Mouse (Mus musculus) MEL (cell line): ENCODE measurements at regions not wholly inside any gene's neighbourhood (a gene's known extent, or its start where the extent isn't known, plus 50 kb on each side); places are given as distances from the start of the nearest gene placed in this dataset.

Experiments used
- DNase-seq: peaks from one replicate; pipeline ENCODE4 v3.0.0; 2011; ENCODE audit warnings: low read depth, low spot score
- H3K27ac ChIP-seq: 2 replicates; pipeline ENCODE4 v1.5.1; 2012; ENCODE audit warnings: low read depth, mild to moderate bottlenecking, control low read depth, low read length, moderate library complexity; ENCODE audit not compliant: control insufficient read depth
- H3K27me3 ChIP-seq, 2 experiments: fragments of 150-350 bp in 1 of 2; sonication (generic) in 1 of 2; 2 replicates each; pipeline ENCODE4 v1.6.1; 2012; ENCODE audit warnings: low read length in 2 of 2, mild to moderate bottlenecking in 2 of 2, improper control_type of control experiment in 1 of 2, moderate library complexity in 1 of 2; ENCODE audit not compliant: insufficient read depth in 2 of 2, control insufficient read depth in 1 of 2
- H3K36me3 ChIP-seq, 2 experiments: 2 replicates each; pipeline ENCODE4 v1.6.1; 2012 to 2014; ENCODE audit warnings: low read length in 2 of 2, improper control_type of control experiment in 1 of 2, inconsistent platforms in 1 of 2, mild to moderate bottlenecking in 1 of 2; ENCODE audit not compliant: insufficient read depth in 2 of 2, control insufficient read depth in 1 of 2
- H3K4me1 ChIP-seq, 2 experiments: fragments of 150-350 bp in 1 of 2; sonication (generic) in 1 of 2; 2 replicates each; pipeline ENCODE4 v1.6.1; 2012; ENCODE audit warnings: low read length in 2 of 2, improper control_type of control experiment in 1 of 2, mild to moderate bottlenecking in 1 of 2; ENCODE audit not compliant: insufficient read depth in 2 of 2, control insufficient read depth in 1 of 2
- H3K4me3 ChIP-seq, 2 experiments: fragments of 150-350 bp in 1 of 2; sonication (generic) in 1 of 2; 2 replicates each; pipeline ENCODE4 v1.5.1; 2012; ENCODE audit warnings: low read depth in 2 of 2, low read length in 2 of 2, mild to moderate bottlenecking in 2 of 2, moderate library complexity in 2 of 2, control low read depth in 1 of 2, improper control_type of control experiment in 1 of 2; ENCODE audit not compliant: control insufficient read depth in 1 of 2, insufficient read depth in 1 of 2
- H3K79me2 ChIP-seq: 2 replicates; pipeline ENCODE4 v1.6.1; 2012; ENCODE audit warnings: mild to moderate bottlenecking, low read length, moderate library complexity; ENCODE audit not compliant: control insufficient read depth, poor library complexity, insufficient read depth
- H3K9ac ChIP-seq: 2 replicates; pipeline ENCODE4 v1.6.1; 2012; ENCODE audit warnings: low read depth, mild to moderate bottlenecking, control low read depth, low read length, moderate library complexity; ENCODE audit not compliant: control insufficient read depth, poor library complexity, severe bottlenecking
- H3K9me3 ChIP-seq: fragments of 150-350 bp; sonication (generic); replicated peaks from 2 replicates; pipeline ENCODE4 v1.6.1; 2012; ENCODE audit warnings: mild to moderate bottlenecking, low read length, improper control_type of control experiment, moderate library complexity; ENCODE audit not compliant: insufficient read depth
- BHLHE40 ChIP-seq: IDR thresholded peaks from 2 replicates; pipeline ENCODE4 v1.6.1; 2012; ENCODE audit warnings: low read depth, mild to moderate bottlenecking, inconsistent platforms, low read length, improper control_type of control experiment, borderline replicate concordance
- CHD1 ChIP-seq: IDR thresholded peaks from 2 replicates; pipeline ENCODE4 v1.6.1; 2012; ENCODE audit warnings: low read depth, mild to moderate bottlenecking, inconsistent platforms, low read length, improper control_type of control experiment
- CTCF ChIP-seq, 3 experiments: IDR thresholded peaks in 2 of 3; conservative IDR thresholded peaks in 1 of 3; 2 replicates each; pipeline ENCODE4 v1.5.1; 2011 to 2012; ENCODE audit warnings: low read length in 3 of 3, low read depth in 2 of 3, mild to moderate bottlenecking in 2 of 3, improper control_type of control experiment in 1 of 3, inconsistent platforms in 1 of 3, mixed read lengths in 1 of 3, moderate library complexity in 1 of 3; ENCODE audit not compliant: control insufficient read depth in 1 of 3, insufficient read depth in 1 of 3, poor library complexity in 1 of 3, severe bottlenecking in 1 of 3
- E2F4 ChIP-seq: IDR thresholded peaks from 2 replicates; pipeline ENCODE4 v1.6.1; 2011; ENCODE audit warnings: low read depth, low read length, improper control_type of control experiment, borderline replicate concordance
- EP300 ChIP-seq, 2 experiments: IDR thresholded peaks; 2 replicates each; pipeline ENCODE4 v1.6.1; 2011; ENCODE audit warnings: improper control_type of control experiment in 2 of 2, low read length in 2 of 2, low read depth in 1 of 2, mild to moderate bottlenecking in 1 of 2
- KAT2A ChIP-seq: conservative IDR thresholded peaks from 2 replicates; pipeline ENCODE4 v1.6.1; 2012; ENCODE audit warnings: low read depth, low read length, improper control_type of control experiment, inconsistent platforms
- MAFK ChIP-seq: IDR thresholded peaks from 2 replicates; pipeline ENCODE4 v1.6.1; 2011; ENCODE audit warnings: low read depth, mild to moderate bottlenecking, low read length, improper control_type of control experiment, borderline replicate concordance
- MAZ ChIP-seq: IDR thresholded peaks from 2 replicates; pipeline ENCODE4 v1.6.1; 2012; ENCODE audit warnings: low read depth, mild to moderate bottlenecking, inconsistent platforms, low read length, improper control_type of control experiment
- MEF2A ChIP-seq: IDR thresholded peaks from 2 replicates; pipeline ENCODE4 v1.6.1; 2014; ENCODE audit warnings: low read depth, mild to moderate bottlenecking, inconsistent platforms, low read length, improper control_type of control experiment; ENCODE audit not compliant: poor library complexity, insufficient replicate concordance, severe bottlenecking; ENCODE audit errors: extremely low read depth
- MXI1 ChIP-seq: IDR thresholded peaks from 2 replicates; pipeline ENCODE4 v1.6.1; 2011; ENCODE audit warnings: mild to moderate bottlenecking, low read depth, low read length, improper control_type of control experiment
- MYC ChIP-seq: IDR thresholded peaks from 2 replicates; pipeline ENCODE4 v1.6.1; 2011; ENCODE audit warnings: low read depth, mild to moderate bottlenecking, low read length, improper control_type of control experiment, moderate library complexity
- NELFE ChIP-seq: IDR thresholded peaks from 2 replicates; pipeline ENCODE4 v1.6.1; 2011; ENCODE audit warnings: low read depth, low read length, improper control_type of control experiment
- NRF1 ChIP-seq: IDR thresholded peaks from 2 replicates; pipeline ENCODE4 v1.6.1; 2014; ENCODE audit warnings: low read depth, mild to moderate bottlenecking, inconsistent platforms, low read length, improper control_type of control experiment, moderate library complexity; ENCODE audit not compliant: poor library complexity, insufficient read depth, severe bottlenecking
- POLR2A ChIP-seq, 2 experiments: IDR thresholded peaks; 2 replicates each; pipeline ENCODE4 v1.6.1; 2011 to 2012; ENCODE audit warnings: low read length in 2 of 2, mild to moderate bottlenecking in 2 of 2, control low read depth in 1 of 2, improper control_type of control experiment in 1 of 2, low read depth in 1 of 2, moderate library complexity in 1 of 2; ENCODE audit not compliant: control insufficient read depth in 1 of 2, insufficient read depth in 1 of 2, poor library complexity in 1 of 2
- POLR2AphosphoS5 ChIP-seq: IDR thresholded peaks from 2 replicates; pipeline ENCODE4 v1.6.1; 2012; ENCODE audit warnings: low read depth, borderline replicate concordance, mild to moderate bottlenecking, inconsistent platforms, low read length, moderate library complexity, mixed read lengths
- RAD21 ChIP-seq: IDR thresholded peaks from 2 replicates; pipeline ENCODE4 v1.6.1; 2011; ENCODE audit warnings: mild to moderate bottlenecking, low read depth, low read length, improper control_type of control experiment
- RCOR1 ChIP-seq: IDR thresholded peaks from 2 replicates; pipeline ENCODE4 v1.6.1; 2012; ENCODE audit warnings: low read depth, mild to moderate bottlenecking, inconsistent platforms, low read length, improper control_type of control experiment
- SIN3A ChIP-seq: IDR thresholded peaks from 2 replicates; pipeline ENCODE4 v1.6.1; 2012; ENCODE audit warnings: low read length, improper control_type of control experiment, inconsistent platforms
- SMC3 ChIP-seq: IDR thresholded peaks from 2 replicates; pipeline ENCODE4 v1.6.1; 2011; ENCODE audit warnings: low read depth, low read length, improper control_type of control experiment
- TAL1 ChIP-seq: IDR thresholded peaks from 2 replicates; pipeline ENCODE4 v1.6.1; 2012; ENCODE audit warnings: mild to moderate bottlenecking, inconsistent platforms, low read length, moderate library complexity, mixed read lengths
- TBP ChIP-seq: IDR thresholded peaks from 2 replicates; pipeline ENCODE4 v1.8.0; 2011; ENCODE audit warnings: low read depth, low read length, improper control_type of control experiment
- TCF12 ChIP-seq: IDR thresholded peaks from 2 replicates; pipeline ENCODE4 v1.6.1; 2014; ENCODE audit warnings: low read depth, mild to moderate bottlenecking, inconsistent platforms, low read length, improper control_type of control experiment, moderate library complexity
- USF1 ChIP-seq: IDR thresholded peaks from 2 replicates; pipeline ENCODE4 v1.6.1; 2014; ENCODE audit warnings: low read depth, mild to moderate bottlenecking, inconsistent platforms, low read length, improper control_type of control experiment, moderate library complexity
- ZC3H11A ChIP-seq: IDR thresholded peaks from 2 replicates; pipeline ENCODE4 v1.6.1; 2012; ENCODE audit warnings: low read depth, mild to moderate bottlenecking, inconsistent platforms, low read length, improper control_type of control experiment
- ZKSCAN1 ChIP-seq: IDR thresholded peaks from 2 replicates; pipeline ENCODE4 v1.6.1; 2012; ENCODE audit warnings: low read depth, mild to moderate bottlenecking, inconsistent platforms, low read length, improper control_type of control experiment, moderate library complexity
- ZMIZ1 ChIP-seq: IDR thresholded peaks from 2 replicates; pipeline ENCODE4 v1.6.1; 2012; ENCODE audit warnings: low read depth, mild to moderate bottlenecking, inconsistent platforms, low read length, improper control_type of control experiment, moderate library complexity

DNA sequence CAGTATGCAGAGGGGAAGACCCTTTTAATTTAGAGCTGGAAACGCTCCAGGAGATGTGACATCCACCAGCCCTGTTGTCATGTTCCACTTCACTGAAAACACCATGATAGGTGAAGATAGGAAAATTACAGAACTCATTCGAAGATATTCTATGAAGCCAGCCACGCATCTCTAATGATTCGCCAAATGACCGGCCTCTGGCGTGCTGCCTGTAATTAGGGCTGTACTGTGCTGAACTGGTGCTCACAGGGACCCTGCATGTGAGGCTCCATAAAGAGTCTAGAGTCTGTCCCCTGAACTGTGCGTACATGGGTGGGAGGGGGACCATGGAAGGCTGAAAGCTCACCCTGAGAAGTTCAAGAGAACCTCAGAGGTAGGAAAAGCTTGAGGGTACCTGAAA is 53.6 kb upstream of the Kazn start:
- H3K27ac ChIP-seq = no peak overlapping the region
- no peaks in the 10 kb centered on the region for H3K27me3 ChIP-seq
- TF ChIP-seq TBP (no peak), ZMIZ1 (no peak), KAT2A (no peak), MEF2A (no peak), NRF1 (no peak), E2F4 (no peak), TCF12 (no peak), POLR2AphosphoS5 (no peak), SIN3A (no peak), NELFE (no peak), EP300 (IDR thresholded peaks at IDR 0.05; ENCODE audit: low read depth in 1 of 2, low read length in 2 of 2) (no peak), MAFK (no peak), TAL1 (no peak), MAZ (no peak), MXI1 (no peak)
- H3K79me2 ChIP-seq = no peaks in the 10 kb centered on the region
- no peaks in the 10 kb centered on the region for H3K4me1 ChIP-seq
- H3K9me3 ChIP-seq = no peaks in the 10 kb centered on the region
- H3K36me3 ChIP-seq = no peaks in the 10 kb centered on the region
- DNase-seq = no peak
- no peak overlapping the region for H3K9ac ChIP-seq
- H3K4me3 ChIP-seq = no peak overlapping the region

DNA sequence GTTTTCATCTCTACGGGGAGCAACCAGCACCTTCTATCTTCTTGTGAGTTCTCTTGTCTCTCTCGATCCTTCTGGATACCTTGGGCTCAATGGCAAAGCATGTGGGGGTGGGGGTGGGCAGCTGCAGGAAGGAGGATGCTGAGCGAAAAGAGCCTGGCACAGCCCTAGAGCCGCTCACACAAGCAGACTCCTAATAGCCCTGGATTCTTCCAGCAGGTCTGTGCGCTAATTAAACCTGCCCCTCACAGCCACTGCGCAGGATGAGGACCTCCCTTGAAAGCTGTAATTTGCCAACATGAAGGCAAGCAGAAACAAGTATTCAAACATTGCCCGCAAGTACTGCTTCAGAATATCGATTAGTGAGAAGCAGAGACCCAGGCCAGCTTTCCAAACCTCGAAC is 53.1 kb upstream of the Kazn start:
- Histone ChIP-seq H3K79me2 (no peaks in the 10 kb centered on the region), H3K27me3 (no peaks in the 10 kb centered on the region), H3K4me1 (no peaks in the 10 kb centered on the region), H3K4me3 (no peak overlapping the region), H3K36me3 (no peaks in the 10 kb centered on the region), H3K9me3 (no peaks in the 10 kb centered on the region), H3K27ac (no peak overlapping the region), H3K9ac (no peak overlapping the region)
- no peak for DNase-seq
- TF ChIP-seq BHLHE40 (no peak), POLR2A (IDR thresholded peaks at IDR 0.05; ENCODE audit: control insufficient read depth in 1 of 2, insufficient read depth in 1 of 2, low read depth in 1 of 2, low read length in 2 of 2, poor library complexity in 1 of 2) (no peak), CHD1 (no peak), POLR2AphosphoS5 (no peak), ZKSCAN1 (no peak), MXI1 (no peak), NRF1 (no peak), USF1 (no peak), RCOR1 (no peak), RAD21 (no peak), SMC3 (no peak), MYC (no peak), EP300 (IDR thresholded peaks at IDR 0.05; ENCODE audit: low read depth in 1 of 2, low read length in 2 of 2) (no peak), ZC3H11A (no peak), MAZ (no peak), CTCF (IDR thresholded peaks at IDR 0.05 in 2 of 3, conservative IDR thresholded peaks at IDR 0.05 in 1 of 3; ENCODE audit: control insufficient read depth in 1 of 3, insufficient read depth in 1 of 3, low read depth in 2 of 3, low read length in 3 of 3, poor library complexity in 1 of 3, severe bottlenecking in 1 of 3) (no peak), TCF12 (no peak), KAT2A (no peak)
